In the genomic region with DNA sequence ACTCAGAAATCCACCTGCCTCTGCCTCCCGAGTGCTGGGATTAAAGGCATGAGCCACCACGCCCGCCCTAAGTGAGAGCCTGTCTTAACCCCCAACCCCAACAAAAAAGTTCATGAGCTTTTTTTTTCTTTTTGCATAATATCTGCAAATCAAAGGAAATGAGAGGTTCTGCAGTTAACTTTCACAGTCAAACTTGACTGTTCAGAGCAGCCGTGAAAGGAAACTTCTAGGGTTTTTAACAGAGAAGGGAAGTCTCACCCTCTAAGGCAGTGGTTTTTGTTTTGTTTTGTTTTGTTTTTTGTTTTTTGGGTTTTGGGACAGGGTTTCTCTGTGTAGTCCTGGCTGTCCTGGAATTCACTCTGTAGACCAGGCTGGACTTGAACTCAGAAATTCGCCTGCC, we compare ENCODE assay signal across 20 mouse cellular contexts. TPM values are rescaled to one million over a fixed set of nuclear protein-coding genes. Genes with fewer than 3 reads are reported as not detected.
DNase-seq lines count a peak whose midpoint lies in the region; ATAC-seq and TF ChIP-seq lines count a peak whose summit lies in the region.
"Had no signal": no experiment of that assay in that cellular context is flagged by ENCODE, and none has a peak within 500 bp of the region (broad histone marks: within the 10 kb centered on the region; RNA-seq: fewer than 3 reads in every experiment).

No protein-coding gene starts in this region.

- peak; percentile 72 for ATAC-seq in CD4-positive, CD25-positive, alpha-beta regulatory T cell, adult 4 months
- ATAC-seq in erythroid progenitor cell, adult 5-6 weeks (replicated peaks; ENCODE audit: low FRiP score, poor library complexity, severe bottlenecking), result no peak
- ATAC-seq: forebrain, embryonic 16.5 days had no signal

- TF ChIP-seq CTCF in thymus, adult 2 months (IDR thresholded peaks at IDR 0.05; ENCODE audit: borderline replicate concordance, control insufficient read depth, extremely low read depth, insufficient read depth, low read length, poor library complexity), result no peak
- TF ChIP-seq CTCF in bone marrow, adult 2 months (IDR thresholded peaks at IDR 0.05; ENCODE audit: control insufficient read depth, insufficient read depth, low read length), result no peak
- TF ChIP-seq CTCF in small intestine, adult 2 months (IDR thresholded peaks at IDR 0.05; ENCODE audit: extremely low read depth, insufficient read length, insufficient replicate concordance, low read depth, low read length), result no peak

- no peak overlapping the region for H3K4me3 ChIP-seq in thymus, adult 2 months (ENCODE audit: control insufficient read depth, insufficient read depth, low read length)
- H3K4me3 ChIP-seq in bone marrow, adult 2 months (replicated peaks; ENCODE audit: control insufficient read depth, low read depth, low read length), result no peak overlapping the region
- no peak overlapping the region for H3K4me3 ChIP-seq in small intestine, adult 2 months (ENCODE audit: low read depth, low read length)
- H3K4me3 ChIP-seq: embryonic facial prominence, embryonic 12.5 days; forebrain, embryonic 12.5 days; heart, embryonic 12.5 days; hindbrain, embryonic 10.5 days had no signal

- DNase-seq in thymus, adult 2 months, result no peak
- no peak for DNase-seq in thymus, postnatal 4 days
- no peak for DNase-seq in left cerebral cortex, adult 11 months (ENCODE audit: low spot score)
- DNase-seq in layer of hippocampus, postnatal 14 days (ENCODE audit: low spot score in 2 of 2), result no peak
- DNase-seq: adrenal gland, adult 8-10 months; adrenal gland, postnatal 36 days; cerebellum, adult 11 months; cerebellum, adult 9-10 months; cerebellum, postnatal 25 days; gastrocnemius, postnatal 25 days had no signal

- H3K4me1 ChIP-seq in thymus, adult 2 months (replicated peaks; ENCODE audit: control insufficient read depth, insufficient read depth, low read length), result peaks cover 22% of the 10 kb centered on the region
- H3K4me1 ChIP-seq in bone marrow, adult 2 months (ENCODE audit: control insufficient read depth, insufficient read depth, low read length), result no peaks in the 10 kb centered on the region; the same call in 1 of the 2 replicates
- peaks cover 3% of the 10 kb centered on the region; the same call in 1 of the 2 replicates for H3K4me1 ChIP-seq in small intestine, adult 2 months (ENCODE audit: control insufficient read depth, insufficient read depth, insufficient read length, low read length)

- no peak for TF ChIP-seq POLR2A in thymus, adult 2 months (IDR thresholded peaks at IDR 0.05; ENCODE audit: control insufficient read depth, extremely low read depth, insufficient read depth, low read length, poor library complexity)
- TF ChIP-seq POLR2A in bone marrow, adult 2 months (IDR thresholded peaks at IDR 0.05; ENCODE audit: borderline replicate concordance, control insufficient read depth, low read depth, low read length), result no peak
- TF ChIP-seq POLR2A in small intestine, adult 2 months (IDR thresholded peaks at IDR 0.05; ENCODE audit: low read depth, low read length), result no peak

- H3K27me3 ChIP-seq in thymus, adult 2 months (ENCODE audit: control insufficient read depth, insufficient read depth, low read length), result no peaks in the 10 kb centered on the region
- no peaks in the 10 kb centered on the region for H3K27me3 ChIP-seq in small intestine, adult 2 months (ENCODE audit: control insufficient read depth, insufficient read depth, low read length)
- H3K27me3 ChIP-seq: embryonic facial prominence, embryonic 12.5 days; forebrain, embryonic 12.5 days; heart, embryonic 12.5 days had no signal

- peak overlapping the region; percentile 93 for H3K27ac ChIP-seq in thymus, adult 2 months (ENCODE audit: control insufficient read depth, insufficient read depth, low read length)
- peak overlapping the region; percentile 52; the same call in 1 of the 2 replicates for H3K27ac ChIP-seq in bone marrow, adult 2 months (ENCODE audit: control insufficient read depth, insufficient read depth, low read depth, low read length, poor library complexity)
- H3K27ac ChIP-seq in small intestine, adult 2 months (ENCODE audit: insufficient read depth, low read depth, low read length), result 0 out of 2 replicates have a peak overlapping the region, but pooled peaks have one; percentile 38
- H3K27ac ChIP-seq: embryonic facial prominence, embryonic 12.5 days; forebrain, embryonic 12.5 days; hindbrain, embryonic 10.5 days; hindbrain, embryonic 14.5 days had no signal

- WGBS in thymus, adult 2 months, result 5% methylated on average over 5 of the region's 5 CpGs
- 30% methylated on average over 5 of the region's 5 CpGs for WGBS in bone marrow, adult 2 months
- WGBS in small intestine, adult 2 months, result 90% methylated on average over 5 of the region's 5 CpGs

- no peaks in the 10 kb centered on the region for H3K36me3 ChIP-seq in thymus, adult 2 months (ENCODE audit: control insufficient read depth, insufficient read depth, low read length)
- peaks cover 2% of the 10 kb centered on the region for H3K36me3 ChIP-seq in small intestine, adult 2 months (ENCODE audit: control insufficient read depth, insufficient read depth, low read length)
- H3K36me3 ChIP-seq: embryonic facial prominence, embryonic 12.5 days; forebrain, embryonic 12.5 days; heart, embryonic 12.5 days; hindbrain, embryonic 10.5 days had no signal

RNA-seq across cellular contexts. Expression of a gene that starts 15.8 kb away (rescaled TPM):
- 22.5 and 23.5 TPM in 2 replicates for polyA plus RNA-seq in thymus, adult 2 months (2012; rRNA removed)
- polyA plus RNA-seq in CD4-positive, CD25-positive, alpha-beta regulatory T cell, adult 4 months (2017; shearing (Covaris generic)), result 10 to 100 TPM; 19.0 to 20.6 TPM
- 18.2 and 35.3 TPM in 2 replicates for polyA plus RNA-seq in bone marrow, adult 2 months (2011; ENCODE audit: insufficient read depth, insufficient read length, low replicate concordance, missing spikeins)
- 5.0 and 11.9 TPM in 2 replicates for polyA plus RNA-seq in small intestine, adult 2 months (2012; rRNA removed)
- 10 to 100 TPM; 68.2 to 75.9 TPM for total RNA-seq in layer of hippocampus, postnatal 14 days (2021)
- total RNA-seq in erythroid progenitor cell, adult 5-6 weeks (2015; ENCODE audit: low replicate concordance), result 46.9 and 54.5 TPM in 2 replicates
- 65.3 and 66.2 TPM in 2 replicates for total RNA-seq in erythroid progenitor cell, adult 5-6 weeks (2017; ENCODE audit: low replicate concordance)

RNA-seq across cellular contexts. Expression of a gene that starts 36.1 kb away (rescaled TPM):
- 46.5 and 48.1 TPM in 2 replicates for polyA plus RNA-seq in thymus, adult 2 months (2012; rRNA removed)
- polyA plus RNA-seq in CD4-positive, CD25-positive, alpha-beta regulatory T cell, adult 4 months (2017; shearing (Covaris generic)), result 100 to 1,000 TPM; 115 to 174 TPM
- 3.6 and 14.0 TPM in 2 replicates for polyA plus RNA-seq in bone marrow, adult 2 months (2011; ENCODE audit: insufficient read depth, insufficient read length, low replicate concordance, missing spikeins)
- 13.5 and 14.2 TPM in 2 replicates for polyA plus RNA-seq in small intestine, adult 2 months (2012; rRNA removed)
- 1 to 10 TPM; 2.9 TPM for total RNA-seq in layer of hippocampus, postnatal 14 days (2021)
- 7.6 and 23.1 TPM in 2 replicates for total RNA-seq in erythroid progenitor cell, adult 5-6 weeks (2015; ENCODE audit: low replicate concordance)
- 6.3 and 8.2 TPM in 2 replicates for total RNA-seq in erythroid progenitor cell, adult 5-6 weeks (2017; ENCODE audit: low replicate concordance)

Comparison
In these comparisons a context has a peak if more than half of its experiments do, and no peak if none do; other contexts are left out.
1. H3K27ac ChIP-seq: peak in every context shown above with its lines; median percentile 93 in thymus, adult 2 months; 52 in bone marrow, adult 2 months; 38 in small intestine, adult 2 months.